9 mouse cellular contexts compared by ENCODE assay signal in genomic region chr11:21995534-21996324, GRCm38 (mm10). TPM values are rescaled to one million over a fixed set of nuclear protein-coding genes. Genes with fewer than 3 reads are reported as not detected.
DNase-seq lines count a peak whose midpoint lies in the region; ATAC-seq and TF ChIP-seq lines count a peak whose summit lies in the region.
"Had no signal": no experiment of that assay in that cellular context is flagged by ENCODE, and none has a peak within 500 bp of the region (broad histone marks: within the 10 kb centered on the region; RNA-seq: fewer than 3 reads in every experiment).

No protein-coding gene starts in this region.

- peaks cover 92% of the 10 kb centered on the region for H3K27me3 ChIP-seq in embryonic facial prominence, embryonic 13.5 days
- H3K27me3 ChIP-seq in heart, postnatal 0 days (ENCODE audit: control insufficient read depth, insufficient read depth, low read length): peaks cover 98% of the 10 kb centered on the region
- H3K27me3 ChIP-seq in midbrain, postnatal 0 days (ENCODE audit: insufficient read depth, low read length): peaks cover 42% of the 10 kb centered on the region
- peaks cover 95% of the 10 kb centered on the region for H3K27me3 ChIP-seq in liver, embryonic 12.5 days (replicated peaks)

- no peak for TF ChIP-seq EP300 in heart, postnatal 0 days (IDR thresholded peaks at IDR 0.05; ENCODE audit: low read depth)

- peak overlapping the region; percentile 89 for H3K4me2 ChIP-seq in embryonic facial prominence, embryonic 13.5 days
- no peak overlapping the region for H3K4me2 ChIP-seq in heart, postnatal 0 days (ENCODE audit: low read depth, low read length)
- H3K4me2 ChIP-seq in midbrain, postnatal 0 days (ENCODE audit: low read depth, low read length, poor library complexity, severe bottlenecking): peak overlapping the region; percentile 52
- no peak overlapping the region for H3K4me2 ChIP-seq in liver, embryonic 12.5 days

- 7% methylated on average over 27 of the region's 27 CpGs for WGBS in embryonic facial prominence, embryonic 13.5 days
- 9% methylated on average over 27 of the region's 27 CpGs for WGBS in heart, postnatal 0 days
- 21% methylated on average over 27 of the region's 27 CpGs for WGBS in midbrain, postnatal 0 days
- 6% methylated on average over 27 of the region's 27 CpGs for WGBS in liver, embryonic 12.5 days (ENCODE audit: insufficient replicate concordance)

- no peaks in the 10 kb centered on the region for H3K36me3 ChIP-seq in embryonic facial prominence, embryonic 13.5 days
- H3K36me3 ChIP-seq in heart, postnatal 0 days (replicated peaks; ENCODE audit: control insufficient read depth, insufficient read depth, low read length): no peaks in the 10 kb centered on the region
- H3K36me3 ChIP-seq in midbrain, postnatal 0 days (ENCODE audit: insufficient read depth, low read length): no peaks in the 10 kb centered on the region
- no peaks in the 10 kb centered on the region for H3K36me3 ChIP-seq in liver, embryonic 12.5 days

- 0 out of 2 replicates have a peak overlapping the region, but pooled peaks have one; percentile 28 for H3K27ac ChIP-seq in embryonic facial prominence, embryonic 13.5 days
- H3K27ac ChIP-seq in heart, postnatal 0 days (ENCODE audit: low read depth): no peak overlapping the region
- no peak overlapping the region for H3K27ac ChIP-seq in midbrain, postnatal 0 days (ENCODE audit: low read depth, low read length)
- no peak overlapping the region for H3K27ac ChIP-seq in liver, embryonic 12.5 days

- no peak for ATAC-seq in embryonic facial prominence, embryonic 13.5 days (ENCODE audit: insufficient number of reproducible peaks, insufficient read depth, low FRiP score, low TSS enrichment, low read depth)
- no peak for ATAC-seq in heart, postnatal 0 days (ENCODE audit: insufficient read depth, low read depth)
- no peak for ATAC-seq in midbrain, postnatal 0 days (ENCODE audit: low FRiP score)
- no peak for ATAC-seq in liver, embryonic 12.5 days

- intact Hi-C loops in left cerebral cortex, postnatal 25 days (cut with DNase I): no loop called here

- H3K4me1 ChIP-seq in embryonic facial prominence, embryonic 13.5 days: peaks cover 30% of the 10 kb centered on the region
- H3K4me1 ChIP-seq in heart, postnatal 0 days (ENCODE audit: control insufficient read depth, insufficient read depth): no peaks in the 10 kb centered on the region
- no peaks in the 10 kb centered on the region for H3K4me1 ChIP-seq in midbrain, postnatal 0 days (ENCODE audit: insufficient read depth, low read length)
- H3K4me1 ChIP-seq in liver, embryonic 12.5 days: peaks cover 21% of the 10 kb centered on the region

- no peak for TF ChIP-seq CTCF in heart, postnatal 0 days (IDR thresholded peaks at IDR 0.05; ENCODE audit: low read depth)
- no peak for TF ChIP-seq CTCF in midbrain, postnatal 0 days (IDR thresholded peaks at IDR 0.05)

- peak overlapping the region; percentile 56 for H3K4me3 ChIP-seq in embryonic facial prominence, embryonic 13.5 days
- H3K4me3 ChIP-seq in heart, postnatal 0 days (ENCODE audit: low read depth, low read length): peak overlapping the region; percentile 24; the same call in 1 of the 2 replicates
- H3K4me3 ChIP-seq in midbrain, postnatal 0 days (ENCODE audit: low read depth, low read length): peak overlapping the region; percentile 31; the same call in 1 of the 2 replicates
- H3K4me3 ChIP-seq in liver, embryonic 12.5 days: no peak overlapping the region

- H3K9ac ChIP-seq in embryonic facial prominence, embryonic 13.5 days: no peak overlapping the region
- H3K9ac ChIP-seq in heart, postnatal 0 days (replicated peaks; ENCODE audit: low read depth, low read length): no peak overlapping the region
- no peak overlapping the region for H3K9ac ChIP-seq in midbrain, postnatal 0 days (replicated peaks; ENCODE audit: low read length, poor library complexity, severe bottlenecking)
- no peak overlapping the region for H3K9ac ChIP-seq in liver, embryonic 12.5 days

- H3K9me3 ChIP-seq in embryonic facial prominence, embryonic 13.5 days: no peaks in the 10 kb centered on the region
- peaks cover 6% of the 10 kb centered on the region; the same call in 1 of the 2 replicates for H3K9me3 ChIP-seq in heart, postnatal 0 days (replicated peaks; ENCODE audit: control insufficient read depth, low read length)
- no peaks in the 10 kb centered on the region for H3K9me3 ChIP-seq in midbrain, postnatal 0 days (ENCODE audit: low read length)
- H3K9me3 ChIP-seq in liver, embryonic 12.5 days (replicated peaks): no peaks in the 10 kb centered on the region

- peak; percentile 10 to 11 for DNase-seq in left cerebral cortex, postnatal 25 days (ENCODE audit: low spot score in 2 of 2)
- DNase-seq in left cerebral cortex, adult 11 months (ENCODE audit: low spot score): no peak
- no peak for DNase-seq in heart, postnatal 0 days (ENCODE audit: low spot score)
- DNase-seq in midbrain, postnatal 0 days (ENCODE audit: low spot score): no peak
- DNase-seq in ovary, postnatal 36 days (ENCODE audit: low spot score): no peak
- DNase-seq: adrenal gland, adult 8-10 months had no signal

RNA-seq across cellular contexts. Expression of gene Otx1, which starts 7.0 kb away (rescaled TPM):
- 1 to 10 TPM; 6.0 to 6.3 TPM for total RNA-seq in left cerebral cortex, postnatal 25 days (2021)
- 9.5 and 10.0 TPM in 2 replicates for polyA plus RNA-seq in embryonic facial prominence, embryonic 13.5 days (2015; fragmentation: Nextera tagmentation; extraction: Ambion mirVana)
- total RNA-seq in heart, postnatal 0 days (2014; rRNA removed; ENCODE audit: low replicate concordance): not detected in 2 replicates
- 0.04 and 0.05 TPM in 2 replicates for polyA plus RNA-seq in heart, postnatal 0 days (2015; fragmentation: Nextera tagmentation; extraction: Ambion mirVana)
- 5.5 and 6.5 TPM in 2 replicates for total RNA-seq in midbrain, postnatal 0 days (2014; rRNA removed)
- 7.6 and 8.1 TPM in 2 replicates for polyA plus RNA-seq in midbrain, postnatal 0 days (2015; fragmentation: Nextera tagmentation; extraction: Ambion mirVana)
- not detected in 2 replicates for polyA plus RNA-seq in liver, embryonic 12.5 days (2016; fragmentation: Nextera tagmentation; extraction: Ambion mirVana)
- total RNA-seq: adrenal gland, adult 8-10 months had no signal
- polyA plus RNA-seq: liver, embryonic 16.5 days had no signal

Comparison
In these comparisons a context has a peak if more than half of its experiments do, and no peak if none do; other contexts are left out.
1. DNase-seq: peak in left cerebral cortex, postnatal 25 days (2 of 2); none in left cerebral cortex, adult 11 months (single experiment), heart, postnatal 0 days (single experiment), midbrain, postnatal 0 days (single experiment) and ovary, postnatal 36 days (single experiment).
2. H3K4me2 ChIP-seq: peak in embryonic facial prominence, embryonic 13.5 days (single experiment) and midbrain, postnatal 0 days (single experiment); none in heart, postnatal 0 days (single experiment) and liver, embryonic 12.5 days (single experiment).